Mouse (Mus musculus): ENCODE data around the gene Polr2i. TPM values are rescaled to one million over a fixed set of nuclear protein-coding genes. Genes with fewer than 3 reads are reported as not detected.

The Polr2i gene
- polyA plus RNA-seq, 1 experiment from 2014 or later: 126 TPM

GRCm38 (mm10) chr7:30280670-30281138, 49.0 kb downstream of the Polr2i start:
- no peaks in the 10 kb centered on the region; the same call in 1 of the 2 replicates for H3K27me3 ChIP-seq (ENCODE audit: control insufficient read depth, insufficient read depth, low read length)
- H3K4me1 ChIP-seq (ENCODE audit: control insufficient read depth, insufficient read depth, low read length): peaks cover 6% of the 10 kb centered on the region
- peak overlapping the region; percentile 95 for H3K27ac ChIP-seq (ENCODE audit: low read depth, low read length)
- peak overlapping the region; percentile 76 for H3K9ac ChIP-seq (ENCODE audit: low read depth, low read length)
- peak overlapping the region; percentile 79 for H3K4me2 ChIP-seq
- H3K4me3 ChIP-seq (ENCODE audit: low read depth, low read length): peak overlapping the region; percentile 87
- ATAC-seq (replicated peaks; ENCODE audit: insufficient number of reproducible peaks, low FRiP score, low TSS enrichment): peak; percentile 79
- no peaks in the 10 kb centered on the region for H3K36me3 ChIP-seq (ENCODE audit: control insufficient read depth, insufficient read depth, low read length)
- WGBS (ENCODE audit: insufficient replicate concordance): under 1% methylated on average over 20 of the region's 20 CpGs
- H3K9me3 ChIP-seq (replicated peaks; ENCODE audit: control insufficient read depth, low read length): no peaks in the 10 kb centered on the region

- Histone ChIP-seq H3K4me2 (no peak overlapping the region; the same call in 1 of the 2 replicates), H3K27me3 (ENCODE audit: control insufficient read depth, insufficient read depth, low read length) (no peaks in the 10 kb centered on the region; the same call in 1 of the 2 replicates), H3K27ac (ENCODE audit: low read depth, low read length) (no peak overlapping the region), H3K9me3 (replicated peaks; ENCODE audit: control insufficient read depth, low read length) (no peaks in the 10 kb centered on the region), H3K36me3 (ENCODE audit: control insufficient read depth, insufficient read depth, low read length) (no peaks in the 10 kb centered on the region), H3K4me1 (ENCODE audit: control insufficient read depth, insufficient read depth, low read length) (peaks cover 6% of the 10 kb centered on the region), H3K9ac (ENCODE audit: low read depth, low read length) (no peak overlapping the region), H3K4me3 (ENCODE audit: low read depth, low read length) (peak overlapping the region; percentile 87; the same call in 1 of the 2 replicates)
- no peak for ATAC-seq (replicated peaks; ENCODE audit: insufficient number of reproducible peaks, low FRiP score, low TSS enrichment)
- 70% methylated on average over 4 of the region's 4 CpGs for WGBS (ENCODE audit: insufficient replicate concordance)
Observed at GRCm38 (mm10) chr7:30281522-30281921, 49.8 kb downstream of the Polr2i start.

- no peak overlapping the region for H3K27ac ChIP-seq (ENCODE audit: low read depth, low read length)
- H3K9me3 ChIP-seq (replicated peaks; ENCODE audit: control insufficient read depth, low read length): no peaks in the 10 kb centered on the region
- H3K27me3 ChIP-seq (ENCODE audit: control insufficient read depth, insufficient read depth, low read length): no peaks in the 10 kb centered on the region; the same call in 1 of the 2 replicates
- H3K4me1 ChIP-seq (ENCODE audit: control insufficient read depth, insufficient read depth, low read length): peaks cover 6% of the 10 kb centered on the region
- WGBS (ENCODE audit: insufficient replicate concordance): 59% methylated on average over 7 of the region's 7 CpGs
- no peak overlapping the region for H3K4me3 ChIP-seq (ENCODE audit: low read depth, low read length)
- ATAC-seq (replicated peaks; ENCODE audit: insufficient number of reproducible peaks, low FRiP score, low TSS enrichment): no peak
- H3K36me3 ChIP-seq (ENCODE audit: control insufficient read depth, insufficient read depth, low read length): no peaks in the 10 kb centered on the region
- no peak overlapping the region for H3K4me2 ChIP-seq
- H3K9ac ChIP-seq (ENCODE audit: low read depth, low read length): no peak overlapping the region
Observed at GRCm38 (mm10) chr7:30282740-30283139, 51.0 kb downstream of the Polr2i start.

Other genes with a start within 250 kb of the Polr2i start
- gene Zfp568, start 248.0 kb upstream of the Polr2i start, polyA plus RNA-seq (2014; fragmentation: Nextera tagmentation; extraction: Ambion mirVana): 28.8 and 30.4 TPM in 2 replicates
- gene Zfp14, start 180.6 kb upstream of the Polr2i start, polyA plus RNA-seq (2014; fragmentation: Nextera tagmentation; extraction: Ambion mirVana): 3.1 and 3.8 TPM in 2 replicates
- gene Zfp82, start 159.0 kb upstream of the Polr2i start, polyA plus RNA-seq (2014; fragmentation: Nextera tagmentation; extraction: Ambion mirVana): 4.1 TPM in 2 replicates
- 0.26 and 0.96 TPM in 2 replicates for gene Gm26920, start 141.5 kb upstream of the Polr2i start, polyA plus RNA-seq (2014; fragmentation: Nextera tagmentation; extraction: Ambion mirVana)
- 7.4 and 8.1 TPM in 2 replicates for gene Zfp566, start 141.4 kb upstream of the Polr2i start, polyA plus RNA-seq (2014; fragmentation: Nextera tagmentation; extraction: Ambion mirVana)
- 87.2 and 96.0 TPM in 2 replicates for gene Zfp260, start 137.2 kb upstream of the Polr2i start, polyA plus RNA-seq (2014; fragmentation: Nextera tagmentation; extraction: Ambion mirVana)
- gene Zfp382, start 110.0 kb upstream of the Polr2i start, polyA plus RNA-seq (2014; fragmentation: Nextera tagmentation; extraction: Ambion mirVana): 5.3 and 5.8 TPM in 2 replicates
- gene Zfp146, start 62.2 kb upstream of the Polr2i start, polyA plus RNA-seq (2014; fragmentation: Nextera tagmentation; extraction: Ambion mirVana): 6.6 and 10.4 TPM in 2 replicates
- gene Cox7a1, start 47.8 kb upstream of the Polr2i start, polyA plus RNA-seq (2014; fragmentation: Nextera tagmentation; extraction: Ambion mirVana): 309 and 324 TPM in 2 replicates
- 64.6 and 71.7 TPM in 2 replicates for gene Capns1, start 33.1 kb upstream of the Polr2i start, polyA plus RNA-seq (2014; fragmentation: Nextera tagmentation; extraction: Ambion mirVana)
- 184 and 185 TPM in 2 replicates for gene Tbcb, start 324 bp downstream of the Polr2i start, polyA plus RNA-seq (2014; fragmentation: Nextera tagmentation; extraction: Ambion mirVana)
- gene Ovol3, start 3.8 kb downstream of the Polr2i start, polyA plus RNA-seq (2014; fragmentation: Nextera tagmentation; extraction: Ambion mirVana): not detected in 2 replicates
- gene Thap8, start 48.1 kb downstream of the Polr2i start, polyA plus RNA-seq (2014; fragmentation: Nextera tagmentation; extraction: Ambion mirVana): 0.20 and 0.38 TPM in 2 replicates
- 7.7 and 9.9 TPM in 2 replicates for gene Wdr62, start 48.5 kb downstream of the Polr2i start, polyA plus RNA-seq (2014; fragmentation: Nextera tagmentation; extraction: Ambion mirVana)
- gene Clip3, start 59.8 kb downstream of the Polr2i start, polyA plus RNA-seq (2014; fragmentation: Nextera tagmentation; extraction: Ambion mirVana): 18.6 and 22.1 TPM in 2 replicates
- 65.5 and 66.1 TPM in 2 replicates for gene Alkbh6, start 76.8 kb downstream of the Polr2i start, polyA plus RNA-seq (2014; fragmentation: Nextera tagmentation; extraction: Ambion mirVana)
- gene Syne4, start 82.9 kb downstream of the Polr2i start, polyA plus RNA-seq (2014; fragmentation: Nextera tagmentation; extraction: Ambion mirVana): 18.1 and 20.0 TPM in 2 replicates
- not detected in 2 replicates for gene E130208F15Rik, start 89.8 kb downstream of the Polr2i start, polyA plus RNA-seq (2014; fragmentation: Nextera tagmentation; extraction: Ambion mirVana)
- 14.6 and 16.6 TPM in 2 replicates for gene Sdhaf1, start 91.9 kb downstream of the Polr2i start, polyA plus RNA-seq (2014; fragmentation: Nextera tagmentation; extraction: Ambion mirVana)
- gene Lrfn3, start 130.8 kb downstream of the Polr2i start, polyA plus RNA-seq (2014; fragmentation: Nextera tagmentation; extraction: Ambion mirVana): 1.4 and 1.5 TPM in 2 replicates
- 8.9 and 9.2 TPM in 2 replicates for gene Tyrobp, start 181.8 kb downstream of the Polr2i start, polyA plus RNA-seq (2014; fragmentation: Nextera tagmentation; extraction: Ambion mirVana)
- 0.53 and 0.99 TPM in 2 replicates for gene Hcst, start 187.9 kb downstream of the Polr2i start, polyA plus RNA-seq (2014; fragmentation: Nextera tagmentation; extraction: Ambion mirVana)
- 1.0 and 1.4 TPM in 2 replicates for gene Nfkbid, start 189.8 kb downstream of the Polr2i start, polyA plus RNA-seq (2014; fragmentation: Nextera tagmentation; extraction: Ambion mirVana)
- gene Aplp1, start 213.6 kb downstream of the Polr2i start, polyA plus RNA-seq (2014; fragmentation: Nextera tagmentation; extraction: Ambion mirVana): 34.9 and 37.8 TPM in 2 replicates
- gene Kirrel2, start 225.7 kb downstream of the Polr2i start, polyA plus RNA-seq (2014; fragmentation: Nextera tagmentation; extraction: Ambion mirVana): 1.5 and 3.7 TPM in 2 replicates
- gene Nphs1, start 226.4 kb downstream of the Polr2i start, polyA plus RNA-seq (2014; fragmentation: Nextera tagmentation; extraction: Ambion mirVana): 0.10 and 0.37 TPM in 2 replicates